19 mouse cellular contexts compared by ENCODE assay signal in genomic region chr2:174103527-174103926, GRCm38 (mm10).
"Had no signal": no experiment of that assay in that cellular context is flagged by ENCODE, and none has a peak within 500 bp of the region (broad histone marks: within the 10 kb centered on the region; RNA-seq: fewer than 3 reads in every experiment).

No protein-coding gene starts in this region.

- H3K4me3 ChIP-seq: liver, embryonic 15.5 days; lung, embryonic 15.5 days; megakaryocyte, embryonic 14.5 days; midbrain, embryonic 13.5 days; midbrain, embryonic 15.5 days; neural tube, embryonic 12.5 days; stomach, embryonic 15.5 days had no signal

- H3K9ac ChIP-seq: liver, embryonic 15.5 days; liver, postnatal 0 days; lung, embryonic 15.5 days; midbrain, embryonic 13.5 days; midbrain, embryonic 15.5 days; neural tube, embryonic 12.5 days; stomach, embryonic 15.5 days had no signal

- ATAC-seq: liver, postnatal 0 days; lung, postnatal 0 days; midbrain, embryonic 13.5 days; midbrain, embryonic 15.5 days had no signal

- H3K27me3 ChIP-seq: liver, embryonic 15.5 days; lung, embryonic 15.5 days; megakaryocyte, embryonic 14.5 days; midbrain, embryonic 13.5 days; midbrain, embryonic 15.5 days; neural tube, embryonic 12.5 days; stomach, embryonic 15.5 days had no signal

- H3K4me1 ChIP-seq: liver, embryonic 15.5 days; lung, embryonic 15.5 days; midbrain, embryonic 13.5 days; midbrain, embryonic 15.5 days; neural tube, embryonic 12.5 days; stomach, embryonic 15.5 days had no signal

- DNase-seq: liver, postnatal 0 days; lung, adult 2 months; lung, postnatal 14 days; lung, postnatal 36 days; right cerebral cortex, postnatal 25 days; thymus, adult 18-20 months; thymus, postnatal 14 days; thymus, postnatal 36 days had no signal

- H3K4me2 ChIP-seq: liver, embryonic 15.5 days; lung, embryonic 15.5 days; midbrain, embryonic 11.5 days; midbrain, embryonic 13.5 days; midbrain, embryonic 15.5 days; neural tube, embryonic 12.5 days; stomach, embryonic 15.5 days had no signal

- H3K27ac ChIP-seq: liver, embryonic 15.5 days; lung, embryonic 15.5 days; macrophage; midbrain, embryonic 13.5 days; midbrain, embryonic 15.5 days; neural tube, embryonic 12.5 days; stomach, embryonic 15.5 days; stomach, postnatal 0 days had no signal

- H3K9me3 ChIP-seq: liver, embryonic 15.5 days; lung, embryonic 15.5 days; megakaryocyte, embryonic 14.5 days; midbrain, embryonic 13.5 days; midbrain, embryonic 15.5 days; neural tube, embryonic 12.5 days; stomach, embryonic 15.5 days had no signal

- H3K36me3 ChIP-seq: liver, embryonic 15.5 days; midbrain, embryonic 13.5 days; midbrain, embryonic 15.5 days; neural tube, embryonic 12.5 days had no signal
